Mouse (Mus musculus) kidney, adult 11 months (tissue): ENCODE data around the gene Wscd2.
A peak's percentile ranks its signal among the peaks of the same experiment; 100 is the strongest.

Source experiments
- DNase-seq: peaks from one replicate; pipeline ENCODE4 v3.0.0; 2022

Wscd2 gene

DNA sequence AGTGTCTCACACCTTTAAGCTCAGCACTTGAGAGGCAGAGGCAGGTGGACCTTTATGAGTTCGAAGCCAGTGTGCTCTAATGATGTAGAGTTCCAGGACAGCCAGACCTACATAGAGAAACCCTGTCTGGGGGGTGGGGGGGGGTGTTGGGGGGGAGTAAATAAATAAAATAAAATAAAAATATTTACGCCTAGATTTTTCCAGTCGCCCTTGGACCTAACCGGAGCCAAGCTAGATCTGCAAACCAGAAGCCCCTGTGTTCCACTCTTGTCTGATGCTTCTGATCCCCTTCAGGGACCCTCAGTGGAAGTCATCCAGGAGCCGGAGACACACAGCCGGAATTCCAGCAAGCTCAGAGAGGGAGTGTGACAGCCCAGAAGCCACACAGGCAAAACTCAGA lies at the start of gene Wscd2:
Gene Wscd2 (plus strand): TSS at position 301 of the 400 bp plus-strand sequence.
- DNase-seq: no peak

DNA sequence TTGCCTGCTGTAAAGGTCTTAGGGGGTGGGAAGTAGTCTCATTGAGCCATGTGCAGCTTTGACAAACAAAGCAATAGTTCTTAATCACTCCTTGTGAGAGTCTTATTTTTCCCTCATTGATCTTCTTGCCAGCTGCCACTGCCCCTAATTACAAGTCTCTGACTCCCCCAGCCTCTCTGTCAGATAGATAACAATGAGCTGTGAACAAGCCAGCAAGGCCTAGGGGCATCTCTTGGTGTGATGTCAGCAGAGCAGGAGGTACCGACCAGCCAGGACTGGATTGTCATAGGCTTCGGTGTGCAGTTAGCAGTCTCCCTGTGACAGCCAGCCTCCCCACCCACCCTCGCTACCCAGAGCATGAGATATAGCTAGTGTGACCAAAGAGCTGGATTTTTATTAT lies 48.0 kb upstream of the Wscd2 start:
- DNase-seq: no peak

DNA sequence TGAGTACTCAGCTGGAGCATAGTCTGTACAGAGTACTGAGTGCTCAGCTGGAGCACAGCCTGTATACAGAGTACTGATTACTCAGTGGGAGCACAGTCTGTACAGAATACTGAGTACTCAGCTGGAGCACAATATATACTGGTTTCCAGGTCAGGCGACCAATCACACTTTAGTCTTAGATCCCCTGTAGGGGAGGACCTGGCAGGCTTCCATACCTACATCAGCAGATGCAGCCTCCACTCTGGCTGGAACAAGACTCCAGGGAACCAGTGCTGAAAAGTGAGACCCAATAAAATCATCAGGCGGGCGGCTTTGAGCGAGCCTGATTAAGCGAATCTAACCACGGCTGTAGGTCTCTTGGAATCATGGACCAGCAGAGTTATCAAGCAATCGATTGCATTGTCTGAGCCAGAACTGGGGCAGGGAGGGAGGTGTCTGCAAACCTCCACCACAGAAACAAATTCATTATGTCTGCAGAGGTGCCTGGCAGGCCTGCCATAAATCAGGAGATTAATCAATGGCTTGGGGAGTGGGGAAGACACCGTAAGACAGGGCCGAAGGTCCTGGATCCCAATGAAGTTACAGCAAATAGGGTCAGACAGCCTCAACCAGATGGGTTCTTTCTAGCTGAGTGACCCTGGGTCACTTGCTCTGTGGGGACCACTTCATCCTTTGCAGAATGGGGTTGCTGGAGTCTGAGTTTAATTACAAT lies 42.0 kb upstream of the Wscd2 start:
- no peak for DNase-seq

DNA sequence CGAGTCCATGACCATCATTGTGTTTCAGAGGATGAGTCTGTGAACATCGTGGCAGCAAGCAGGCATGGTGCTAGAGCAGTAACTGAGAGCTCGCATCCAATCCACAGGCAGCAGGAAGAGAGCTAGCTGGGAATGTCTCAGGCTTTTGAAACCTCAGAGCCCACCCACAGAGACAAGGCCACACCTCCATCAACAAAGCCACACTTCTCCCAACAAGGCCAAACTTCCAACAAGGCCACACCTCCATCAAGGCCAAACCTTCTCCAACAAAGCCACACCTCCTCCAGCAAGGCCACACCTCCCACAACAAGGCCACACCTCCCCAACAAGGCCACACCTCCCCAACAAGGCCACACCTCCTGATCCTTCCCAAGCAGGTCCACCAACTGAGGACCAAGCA lies 40.8 kb upstream of the Wscd2 start:
- DNase-seq: no peak

DNA sequence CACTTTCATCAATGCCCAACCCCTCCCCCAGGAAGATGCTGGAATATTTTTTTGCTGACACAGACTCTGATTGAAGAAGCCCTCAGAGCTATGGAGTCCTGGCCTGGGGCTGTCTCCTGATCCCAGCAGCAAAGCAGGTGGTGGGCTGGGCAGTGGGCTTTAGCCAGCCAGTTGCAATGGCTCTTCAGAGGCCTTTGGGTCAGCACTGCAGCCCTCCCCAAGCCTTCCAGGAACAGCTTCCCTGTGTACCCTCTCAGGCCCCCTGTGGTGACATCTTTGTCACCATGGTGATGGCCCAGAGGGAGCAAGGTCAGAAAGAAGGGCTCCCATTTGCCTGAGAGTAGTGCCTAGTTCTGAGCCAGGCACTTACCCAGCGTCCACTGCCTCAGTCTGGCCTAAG lies 37.4 kb upstream of the Wscd2 start:
- DNase-seq: no peak

DNA sequence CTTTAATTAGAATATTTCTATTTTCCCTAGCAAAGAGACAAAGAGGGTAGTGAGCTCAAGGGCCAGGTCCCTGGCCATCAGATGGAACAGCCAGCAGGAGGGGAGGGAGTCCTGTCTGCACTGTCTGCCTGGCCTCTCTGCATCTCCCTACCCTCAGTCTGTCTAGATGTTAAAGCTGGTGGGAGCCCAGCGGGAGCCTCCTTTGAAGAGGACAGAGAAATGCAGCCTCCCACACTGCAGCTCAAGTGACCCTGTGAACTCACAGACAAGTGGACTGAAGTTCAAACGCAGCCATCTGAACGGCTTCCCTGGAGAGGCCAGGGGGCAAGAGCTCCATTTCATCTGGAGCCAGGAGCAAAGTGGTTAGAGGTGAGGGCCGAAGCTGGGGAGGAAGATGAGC lies 36.8 kb upstream of the Wscd2 start:
- no peak for DNase-seq

DNA sequence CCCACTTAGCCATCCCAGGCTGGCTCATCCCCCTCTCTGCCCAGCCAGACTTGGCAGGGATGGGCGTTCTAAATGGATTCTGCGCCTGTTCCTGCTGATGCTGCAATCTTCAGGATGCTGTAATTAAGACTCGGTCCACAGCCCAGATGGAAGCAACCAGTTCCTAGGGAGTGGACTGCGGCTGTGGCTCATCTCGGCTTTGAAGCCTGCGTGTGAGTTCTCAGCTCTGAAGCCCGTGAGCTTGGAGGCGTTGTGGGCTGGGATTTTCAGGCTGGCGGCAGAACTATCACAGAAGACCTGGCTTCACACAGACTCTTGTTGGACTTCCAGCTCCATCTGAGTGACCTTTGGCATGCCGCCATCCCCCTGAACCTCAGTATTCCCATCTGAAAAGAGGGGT lies 34.1 kb upstream of the Wscd2 start:
- no peak for DNase-seq

DNA sequence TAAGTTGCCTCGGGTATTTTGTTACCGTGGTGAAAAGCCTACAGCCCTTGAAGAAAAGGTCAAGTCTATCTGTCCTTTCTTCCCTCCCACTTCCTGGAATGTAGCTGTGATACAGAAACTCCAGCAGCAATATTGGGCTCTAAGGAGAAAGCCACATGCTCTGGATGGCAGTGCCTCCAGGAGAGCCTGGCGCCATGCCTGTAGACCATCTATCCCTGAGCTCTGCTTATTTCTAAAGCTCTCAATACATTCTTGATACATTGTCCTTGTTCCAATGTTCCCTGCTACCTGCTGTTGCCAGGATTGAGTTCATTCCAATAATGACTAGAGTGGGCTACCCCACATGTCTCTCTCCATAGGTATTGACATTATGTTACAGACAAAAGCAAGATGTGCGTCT lies 33.4 kb upstream of the Wscd2 start:
- DNase-seq: no peak

DNA sequence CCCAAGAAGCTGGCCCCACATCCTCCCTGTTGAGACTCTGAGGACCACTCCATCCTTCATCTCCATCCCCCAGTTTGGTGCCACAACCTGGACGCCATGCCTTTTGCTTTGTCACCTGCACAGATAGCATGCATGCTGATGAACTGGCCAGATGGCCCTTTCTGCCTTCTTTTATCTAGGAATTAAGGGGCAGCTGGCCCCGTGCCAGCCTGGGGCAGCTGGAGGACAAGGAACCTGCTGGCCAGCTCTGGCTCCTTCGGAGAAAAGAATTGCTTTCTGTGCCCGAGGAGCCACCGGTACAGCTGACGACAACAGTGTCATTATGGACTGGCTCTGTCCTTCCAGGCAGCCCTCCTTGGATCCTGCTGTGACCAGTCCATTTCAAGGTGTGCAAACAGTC lies 32.9 kb upstream of the Wscd2 start:
- no peak for DNase-seq

DNA sequence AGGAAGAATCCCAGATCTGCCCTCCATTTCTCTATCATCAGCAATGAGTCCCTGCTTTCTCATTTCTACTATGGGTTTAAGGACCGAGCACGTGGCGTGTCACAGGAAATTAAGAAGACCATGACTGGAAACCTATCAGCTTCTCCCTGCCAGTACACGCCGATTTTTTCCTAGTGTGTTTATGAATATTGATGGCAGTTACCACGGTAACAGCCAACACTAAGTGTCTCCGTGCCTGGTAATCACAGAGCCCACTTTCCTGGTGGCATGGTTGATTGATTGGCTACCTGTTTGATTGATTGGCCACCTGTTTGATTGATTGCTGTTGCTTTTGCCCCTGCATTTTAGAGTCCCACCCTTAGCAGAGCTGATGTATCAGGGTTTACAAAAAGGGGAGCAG lies 30.2 kb upstream of the Wscd2 start:
- DNase-seq: no peak

DNA sequence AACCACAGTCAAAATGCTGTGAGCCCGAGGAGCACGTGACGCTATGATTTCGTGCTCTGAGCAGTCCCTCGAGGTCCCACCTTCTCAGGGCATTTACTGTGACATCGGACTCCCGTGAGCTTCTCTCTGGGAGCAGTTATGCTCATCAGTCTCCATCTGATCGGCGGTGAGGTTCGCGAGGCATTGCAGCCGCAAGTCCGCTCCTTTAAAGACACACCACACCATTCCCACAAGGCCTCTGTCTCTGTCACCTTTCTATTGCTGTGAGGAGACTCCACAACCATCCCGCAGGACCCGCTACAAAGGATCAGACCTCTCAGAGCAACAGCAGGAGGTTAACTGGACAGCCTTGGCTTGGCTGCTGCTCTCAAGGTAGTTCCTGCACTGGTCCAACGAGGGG lies 28.6 kb upstream of the Wscd2 start:
- DNase-seq: no peak

DNA sequence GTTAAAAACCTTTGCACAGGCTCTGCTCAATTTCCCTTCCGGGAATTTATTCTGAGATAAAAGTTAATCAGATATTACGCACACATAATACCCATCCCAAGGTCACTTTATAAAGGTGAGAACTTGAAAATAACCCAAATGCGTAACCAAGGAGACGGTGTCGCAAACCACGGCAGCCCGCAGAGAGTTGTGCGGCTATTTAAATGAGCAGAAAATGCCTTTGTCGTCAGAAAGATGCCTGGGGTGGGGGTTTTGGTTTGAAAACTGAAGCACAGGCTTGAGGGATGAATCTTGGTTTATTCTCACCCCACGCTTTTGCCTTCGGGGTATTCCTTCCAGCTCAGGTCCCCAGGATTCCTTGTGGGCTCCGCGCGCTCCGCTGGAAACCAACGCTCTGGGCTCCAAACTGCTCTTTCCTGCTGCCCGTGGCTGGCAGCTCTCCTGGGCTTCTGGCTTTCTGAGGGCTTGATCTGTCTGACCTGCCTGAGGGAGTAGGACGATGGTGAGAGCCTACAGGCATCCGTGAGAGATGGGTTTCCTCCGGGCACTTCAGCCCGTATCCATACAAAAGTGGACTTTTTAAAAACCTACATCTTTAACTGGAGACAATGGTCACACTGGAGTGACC lies 28.0 kb upstream of the Wscd2 start:
- no peak for DNase-seq

DNA sequence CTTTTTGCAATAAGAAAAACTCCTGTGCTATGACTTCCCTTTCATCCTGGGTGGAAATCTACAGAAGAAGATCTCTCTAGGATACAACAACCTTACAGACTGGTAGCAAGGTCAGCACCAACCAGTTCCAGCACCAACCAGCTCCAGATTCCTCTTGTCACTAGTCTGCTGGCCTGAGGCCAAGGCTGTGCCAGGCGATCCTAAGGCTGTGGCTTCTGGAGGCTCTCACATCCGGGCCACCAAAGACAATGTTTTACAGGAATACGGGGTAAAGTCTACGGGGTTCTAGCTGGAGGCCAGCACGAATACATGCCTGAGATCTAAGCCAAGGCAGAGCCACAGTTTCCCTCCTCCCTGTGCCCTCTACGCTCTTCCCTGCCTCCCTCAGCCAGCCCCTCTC lies 25.4 kb upstream of the Wscd2 start:
- DNase-seq: peak; percentile 79

DNA sequence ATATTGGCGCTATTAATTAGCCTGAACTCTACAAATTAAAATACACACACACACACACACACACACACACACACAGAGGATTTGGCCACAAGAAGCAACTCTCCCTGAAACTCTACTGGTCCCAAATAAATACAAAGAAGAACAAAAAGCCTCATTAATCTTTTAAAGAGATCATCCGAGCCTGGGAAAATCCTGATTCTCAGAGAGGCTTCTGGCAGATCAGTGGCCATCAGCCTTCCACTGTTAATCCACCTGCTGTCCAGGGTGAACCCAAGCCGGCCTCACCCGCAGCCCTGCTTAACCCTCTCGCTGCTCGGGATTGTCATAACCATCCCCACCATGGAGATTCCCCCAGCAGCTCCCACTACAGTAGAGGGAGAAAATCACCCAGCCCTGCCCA lies 23.6 kb upstream of the Wscd2 start:
- DNase-seq: no peak

DNA sequence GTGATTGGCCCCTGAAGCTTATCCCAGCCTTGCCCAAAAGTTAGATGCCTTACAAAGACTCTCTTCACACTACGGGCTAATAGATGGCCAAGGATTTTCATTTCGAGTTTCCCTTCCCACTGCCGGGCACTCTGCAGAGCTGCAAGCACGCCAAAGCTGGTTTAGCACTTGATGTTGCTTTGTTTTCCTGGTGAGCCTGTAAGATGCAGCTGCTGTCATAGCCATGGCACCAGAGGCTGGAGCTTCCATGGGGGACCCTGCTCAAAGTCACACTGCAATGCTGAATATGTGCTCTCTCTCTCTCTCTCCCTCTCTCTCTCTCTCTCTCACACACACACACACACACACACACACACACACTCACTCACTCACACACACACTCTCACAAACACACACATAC lies 23.1 kb upstream of the Wscd2 start:
- DNase-seq: no peak

DNA sequence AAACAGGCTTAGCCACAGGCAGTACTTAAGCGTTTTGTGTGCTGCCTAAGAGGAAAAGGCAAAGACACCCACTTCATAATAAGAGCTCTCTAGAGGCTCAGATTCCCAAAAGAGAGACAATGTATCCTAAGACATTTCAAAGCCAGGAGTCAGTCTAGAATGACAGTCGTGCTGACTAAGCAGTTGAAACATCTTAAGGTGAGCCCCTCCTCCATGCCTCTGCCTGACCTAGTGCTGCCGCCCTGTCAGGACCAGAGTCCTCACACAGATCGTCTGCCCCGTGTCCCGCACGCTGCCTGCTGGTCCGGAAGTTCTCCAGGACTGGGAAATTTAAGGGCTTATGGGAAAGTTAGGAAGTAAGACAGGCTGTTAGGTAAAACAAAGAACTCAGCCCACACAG lies 22.4 kb upstream of the Wscd2 start:
- DNase-seq: no peak

DNA sequence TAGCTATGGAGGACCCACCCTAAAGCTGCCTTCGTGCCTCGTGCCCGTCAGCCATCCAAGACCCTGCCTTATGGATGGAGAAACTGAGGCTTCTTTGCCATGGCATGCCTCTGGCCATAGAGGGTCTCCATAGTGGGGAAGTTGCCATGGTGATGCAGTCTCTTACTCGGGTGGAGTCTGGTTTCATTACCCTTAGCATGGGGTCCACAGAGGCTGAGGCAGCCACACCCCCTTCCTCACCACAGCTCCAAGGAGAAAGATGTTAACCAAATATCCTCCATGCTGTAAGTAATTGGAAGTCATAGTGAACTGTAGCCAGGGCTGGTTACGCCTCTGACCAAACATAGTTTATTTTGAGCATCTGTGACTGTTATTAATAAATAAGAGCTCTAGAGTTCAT lies 21.5 kb upstream of the Wscd2 start:
- no peak for DNase-seq

DNA sequence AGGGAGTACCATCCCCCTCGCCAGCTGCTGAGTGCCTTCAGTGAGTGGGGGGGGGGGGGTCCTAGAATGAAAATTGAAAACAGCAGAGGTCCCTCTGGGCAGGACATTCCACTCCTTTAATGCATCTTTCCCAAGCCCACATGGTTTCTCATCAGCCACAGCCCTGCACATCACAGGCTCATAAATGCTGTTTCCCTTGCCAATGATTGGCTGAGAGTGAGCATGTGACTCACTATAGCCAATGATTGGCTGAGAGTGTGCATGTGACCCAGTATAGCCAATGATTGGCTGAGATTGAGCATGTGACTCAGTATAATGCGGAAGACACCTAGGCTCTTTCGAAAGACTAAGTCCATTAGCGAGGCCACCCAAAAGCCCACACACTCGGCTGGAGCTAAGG lies 20.9 kb upstream of the Wscd2 start:
- no peak for DNase-seq

DNA sequence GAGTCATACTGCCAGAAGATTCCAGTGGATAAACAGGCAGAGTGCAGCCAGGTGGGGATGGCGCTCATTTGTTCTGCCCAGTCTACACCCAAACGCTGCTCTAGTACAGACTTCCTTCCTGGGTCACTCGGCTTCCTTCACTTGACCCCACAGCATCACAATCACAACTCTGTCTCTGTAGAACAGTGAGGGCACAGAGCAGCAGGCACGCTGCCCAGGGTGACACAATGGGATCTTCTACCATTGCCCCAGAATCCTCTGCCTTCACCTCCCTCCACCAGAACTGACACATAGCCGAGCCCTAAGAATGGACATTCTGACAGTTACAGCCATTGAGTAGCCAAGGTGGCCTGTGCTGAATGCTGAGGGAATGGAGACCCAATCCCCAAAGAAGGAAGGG lies 20.3 kb upstream of the Wscd2 start:
- DNase-seq: no peak

DNA sequence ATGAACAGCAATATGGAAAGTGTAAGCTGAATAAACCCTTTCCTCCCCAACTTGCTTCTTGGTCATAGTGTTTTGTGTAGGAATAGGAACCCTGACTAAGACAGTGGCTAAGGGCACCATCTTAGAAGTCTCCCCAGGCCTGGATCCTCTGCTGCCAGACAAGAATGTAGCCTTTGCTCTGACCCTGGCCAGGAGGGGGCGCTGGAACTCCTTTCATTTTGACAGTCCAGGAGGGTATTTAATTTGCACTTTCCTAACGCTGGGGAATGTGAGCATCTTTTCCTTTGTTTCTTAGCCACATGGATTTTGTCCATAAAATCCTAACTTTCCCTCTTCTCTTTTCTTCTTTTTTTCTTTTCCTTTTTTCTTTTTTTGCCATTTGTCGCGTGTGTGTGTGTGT lies 18.7 kb upstream of the Wscd2 start:
- peak; percentile 19 for DNase-seq

DNA sequence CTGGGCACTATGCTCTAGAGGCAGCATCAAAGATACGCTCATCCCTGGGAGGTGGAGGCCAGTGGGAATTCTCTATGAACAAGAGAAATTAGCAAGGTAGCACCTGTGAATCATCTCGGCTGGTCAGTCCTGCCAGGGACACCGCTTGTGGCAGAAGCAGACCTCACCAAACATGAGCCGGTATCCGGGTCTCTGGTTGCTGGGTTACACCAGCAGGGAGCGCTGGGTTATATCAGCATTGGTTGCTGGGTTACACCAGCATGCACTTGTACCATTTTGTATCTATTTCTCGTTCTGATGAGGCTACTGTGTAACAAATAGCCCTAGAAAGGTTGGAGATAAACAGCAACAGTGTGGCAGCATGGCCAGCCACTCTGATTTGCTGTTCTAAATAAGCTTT lies 17.8 kb upstream of the Wscd2 start:
- no peak for DNase-seq

DNA sequence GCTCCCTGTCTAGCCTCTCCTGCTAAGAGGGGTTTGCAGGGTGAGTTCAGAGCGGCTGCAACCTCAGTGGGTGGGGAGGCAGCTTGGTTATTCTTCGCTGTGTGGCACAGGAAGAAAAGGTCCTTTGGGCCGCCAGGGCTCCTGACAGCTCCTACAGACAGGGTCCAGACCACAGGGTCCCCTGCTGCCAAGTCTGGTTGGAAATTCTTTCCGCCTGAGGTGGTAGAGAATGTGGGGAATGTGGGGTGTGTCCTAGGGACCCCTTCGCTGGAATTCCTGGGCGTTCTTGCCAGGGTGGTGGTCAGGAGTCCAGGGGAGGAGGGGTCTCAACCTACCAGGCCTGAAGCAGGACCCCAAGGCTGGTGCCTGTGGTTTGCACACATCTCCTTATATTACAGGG lies 13.3 kb upstream of the Wscd2 start:
- no peak for DNase-seq

DNA sequence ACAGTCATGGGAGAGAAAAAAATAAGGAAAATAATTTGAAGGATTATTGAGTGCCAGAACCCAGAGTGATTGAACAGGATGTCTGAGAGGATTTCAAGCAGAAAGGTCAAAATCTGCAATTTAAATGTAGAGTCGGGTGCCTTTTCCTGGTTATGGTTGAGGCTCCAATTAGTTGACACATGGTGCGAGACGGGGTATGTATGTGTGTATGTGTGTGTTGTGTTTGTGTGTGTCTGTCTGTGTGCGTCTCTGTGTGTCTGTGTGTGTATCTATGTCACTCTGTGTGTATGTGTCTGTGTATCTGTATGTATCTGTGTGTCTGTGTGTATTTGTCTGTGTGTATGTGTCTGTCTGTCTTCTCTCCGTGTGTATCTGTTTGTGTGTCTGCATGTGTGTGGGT lies 11.1 kb upstream of the Wscd2 start:
- DNase-seq: no peak

DNA sequence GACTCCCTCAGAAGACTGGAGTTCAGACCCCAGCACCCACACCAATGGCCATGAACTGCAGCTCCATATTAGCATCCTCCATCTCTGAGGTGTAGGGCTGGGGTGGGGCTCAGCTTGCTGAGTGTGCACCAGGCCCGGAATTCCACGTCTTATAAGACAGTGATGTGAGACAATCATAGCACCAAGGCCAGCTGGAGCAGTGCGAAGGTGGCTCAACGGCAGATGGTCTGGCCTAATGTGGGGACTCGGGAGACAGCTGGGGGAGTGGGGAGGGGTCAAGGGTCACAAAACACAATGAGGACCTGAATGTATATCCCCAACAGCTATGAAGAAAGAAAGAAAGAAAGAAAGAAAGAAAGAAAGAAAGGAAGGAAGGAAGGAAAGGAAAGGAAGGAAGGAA lies 9.7 kb upstream of the Wscd2 start:
- DNase-seq: no peak

DNA sequence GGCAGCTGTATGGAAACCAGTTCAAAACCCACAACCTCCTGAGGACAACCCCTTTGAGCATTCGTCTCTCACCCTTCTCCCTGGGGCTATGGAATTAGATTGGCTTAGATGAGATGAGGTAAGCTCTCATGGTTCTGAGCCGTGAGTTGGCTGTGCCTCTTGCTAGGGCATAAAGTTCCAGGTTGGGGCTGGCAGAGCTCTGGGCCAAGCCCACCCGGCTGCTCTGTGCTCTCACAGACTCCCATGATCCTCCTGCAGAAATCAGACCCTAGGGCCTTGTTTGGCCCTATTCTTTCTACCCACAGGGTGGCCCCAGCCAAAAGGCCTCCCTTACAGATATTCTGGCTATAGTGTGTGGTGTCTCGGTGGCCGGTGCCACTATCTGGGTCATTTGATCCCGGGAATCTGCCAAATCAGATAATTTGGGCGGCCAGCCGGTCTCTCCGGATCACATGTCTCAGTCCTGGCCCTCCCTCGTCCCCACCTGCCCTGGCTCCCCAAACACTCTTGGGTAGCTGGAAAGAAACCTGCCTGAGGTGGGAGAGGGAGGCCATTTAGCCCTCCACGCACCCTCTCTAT lies 4.5 kb upstream of the Wscd2 start:
- no peak for DNase-seq
